Mouse (Mus musculus) kidney, postnatal 36 days (tissue): Measurements from ENCODE around the gene Setd1b.

Experiments used
- DNase-seq, 2 experiments: peaks; one replicate each; pipeline ENCODE4 v3.0.0; 2021 to 2022; ENCODE audit warnings: mixed read lengths in 2 of 2

The Setd1b gene

GRCm38 (mm10) chr5:123128426-123129169 lies 13.4 kb upstream of the Setd1b start:
- no peak for DNase-seq

GRCm38 (mm10) chr5:123129170-123129757 lies 12.7 kb upstream of the Setd1b start:
- no peak for DNase-seq

DNA sequence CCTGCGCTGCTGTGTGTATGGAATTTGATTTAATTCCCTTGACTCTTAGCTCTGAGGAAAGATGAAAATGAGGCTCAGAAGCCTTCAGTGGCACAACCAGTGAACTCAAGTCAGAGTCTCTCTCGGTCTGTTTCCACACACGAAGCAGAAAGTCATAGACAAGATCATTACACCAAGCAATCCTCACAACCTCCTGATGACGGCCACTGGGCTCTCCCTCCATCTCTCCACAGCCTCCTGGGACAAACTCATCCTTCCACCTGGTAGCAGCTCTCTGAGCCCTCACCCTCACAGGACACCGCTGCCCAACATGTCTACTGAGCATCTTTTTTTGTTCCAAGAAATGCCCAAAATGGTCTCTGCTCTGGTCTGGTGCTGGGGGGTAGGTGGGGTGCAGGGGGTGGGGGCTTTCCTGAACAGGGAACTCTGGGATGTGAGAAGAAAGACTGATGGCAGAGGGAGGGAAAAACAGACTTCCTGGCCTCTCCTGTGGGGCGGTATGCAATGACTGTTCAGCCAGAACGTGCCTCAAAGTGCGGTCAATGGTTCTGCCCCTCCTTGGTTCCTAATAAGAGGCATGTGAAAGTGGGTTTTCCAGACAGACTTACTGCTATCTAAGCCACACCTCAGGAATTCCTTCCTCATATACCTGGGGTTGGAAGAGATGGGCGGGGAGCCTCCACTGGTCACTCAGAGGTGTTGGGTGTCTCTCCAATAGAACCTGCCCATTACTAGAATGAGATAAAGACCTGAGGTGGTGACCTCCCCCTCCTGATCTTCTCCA lies 11.8 kb upstream of the Setd1b start:
- DNase-seq, result no peak

DNA sequence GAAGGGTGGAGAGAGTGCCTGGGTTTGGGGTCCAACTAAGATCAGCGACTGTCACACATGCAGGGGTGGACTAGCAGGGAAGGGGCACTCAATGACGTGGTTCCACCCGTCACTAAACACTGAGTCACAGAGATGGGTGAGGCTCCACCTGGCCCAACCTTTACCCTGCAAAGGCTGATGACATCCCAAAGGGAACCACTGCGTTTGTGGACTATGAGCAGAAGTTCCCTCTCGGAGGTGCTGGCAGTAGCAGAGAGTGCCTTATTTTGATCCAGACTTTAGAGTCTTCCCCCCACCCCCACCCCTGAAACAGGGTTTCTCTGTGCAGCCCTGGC lies 11.2 kb upstream of the Setd1b start:
- DNase-seq, result no peak

DNA sequence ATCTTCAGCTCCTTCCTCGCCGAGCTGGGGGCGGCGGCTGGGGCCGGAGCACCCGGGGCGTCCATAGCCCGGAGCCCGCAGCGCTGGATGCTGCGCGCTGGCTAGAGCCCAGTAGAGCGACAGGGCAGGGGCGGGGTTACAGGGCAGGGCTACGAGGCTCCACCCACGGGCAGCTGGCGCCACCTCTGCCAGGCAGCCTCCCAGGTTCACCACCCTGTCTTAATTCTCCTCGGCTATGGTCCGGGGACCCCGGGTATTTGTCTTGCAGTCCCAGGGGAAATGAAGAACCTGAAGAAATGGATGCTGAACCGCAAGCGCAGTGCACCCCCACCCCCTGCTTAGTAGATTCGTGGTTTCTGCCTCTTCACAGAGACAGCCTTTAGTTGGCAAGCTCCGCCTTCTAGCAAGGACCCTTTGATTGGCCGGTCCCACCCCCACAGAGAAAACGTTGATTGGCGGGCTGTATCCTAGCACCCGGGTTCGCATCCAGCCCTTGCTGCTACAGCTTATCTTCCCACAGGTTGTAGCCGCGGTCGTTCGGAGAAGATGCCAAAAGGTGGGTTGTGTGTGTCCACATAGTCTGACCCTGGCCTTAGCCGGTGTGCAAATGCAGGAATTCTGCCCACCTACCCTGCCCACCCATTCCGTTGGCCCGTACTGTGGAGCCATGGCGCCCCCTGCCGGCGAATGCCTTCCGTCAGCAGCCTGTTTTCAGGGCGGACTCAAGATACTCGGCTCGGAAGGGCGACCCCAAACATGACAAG lies 9.5 kb upstream of the Setd1b start, which contains the start of gene Rhof:
Rhof (minus strand) TSS at position 385 of the 764 bp plus-strand sequence.
- DNase-seq, result peak; percentile 79 to 94

GRCm38 (mm10) chr5:123133083-123133783 lies 8.8 kb upstream of the Setd1b start:
- peak; percentile 81 to 88 for DNase-seq

GRCm38 (mm10) chr5:123133784-123134143 lies 8.2 kb upstream of the Setd1b start:
- no peak for DNase-seq

- DNase-seq, result peak; percentile 78 to 79
Observed at GRCm38 (mm10) chr5:123134186-123134874, 7.7 kb upstream of the Setd1b start.

GRCm38 (mm10) chr5:123134875-123135382 lies 7.1 kb upstream of the Setd1b start:
- no peak for DNase-seq

GRCm38 (mm10) chr5:123135471-123136360 lies 6.3 kb upstream of the Setd1b start:
- peak; percentile 96 to 97 for DNase-seq

DNA sequence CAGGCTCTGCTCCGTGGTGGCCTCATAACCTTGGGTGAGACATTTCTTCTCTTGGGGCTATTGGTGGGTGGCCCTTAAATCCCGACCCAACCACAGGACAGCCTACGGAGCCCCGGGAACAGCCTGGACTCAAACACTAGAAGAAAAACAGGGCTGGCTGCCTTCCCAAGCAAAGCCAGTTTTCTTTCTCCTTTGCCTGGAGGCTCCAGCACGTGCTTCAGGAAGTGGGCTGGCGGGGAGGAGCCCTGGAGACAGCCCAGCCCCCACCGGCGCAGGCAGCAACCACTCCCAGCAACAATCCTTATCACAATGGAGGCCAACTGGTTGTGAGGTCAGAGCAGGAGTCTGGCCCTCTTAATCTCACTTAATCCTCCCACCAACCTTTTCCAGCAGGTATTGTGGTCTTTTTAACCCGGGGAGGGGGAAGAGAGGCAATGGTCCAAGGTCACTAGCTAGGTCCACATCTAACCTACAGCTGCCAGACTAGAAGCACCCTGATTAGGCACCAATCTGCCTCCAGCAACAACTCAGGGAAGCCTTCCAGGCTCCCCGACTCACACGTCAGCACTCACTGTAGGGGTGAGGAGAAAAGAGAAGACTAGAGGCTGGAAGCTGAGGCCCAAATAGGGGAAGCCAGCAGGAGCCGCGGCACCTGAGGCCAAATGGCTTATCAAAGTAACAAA lies 5.5 kb upstream of the Setd1b start:
- DNase-seq, result peak; percentile 97 to 98

DNA sequence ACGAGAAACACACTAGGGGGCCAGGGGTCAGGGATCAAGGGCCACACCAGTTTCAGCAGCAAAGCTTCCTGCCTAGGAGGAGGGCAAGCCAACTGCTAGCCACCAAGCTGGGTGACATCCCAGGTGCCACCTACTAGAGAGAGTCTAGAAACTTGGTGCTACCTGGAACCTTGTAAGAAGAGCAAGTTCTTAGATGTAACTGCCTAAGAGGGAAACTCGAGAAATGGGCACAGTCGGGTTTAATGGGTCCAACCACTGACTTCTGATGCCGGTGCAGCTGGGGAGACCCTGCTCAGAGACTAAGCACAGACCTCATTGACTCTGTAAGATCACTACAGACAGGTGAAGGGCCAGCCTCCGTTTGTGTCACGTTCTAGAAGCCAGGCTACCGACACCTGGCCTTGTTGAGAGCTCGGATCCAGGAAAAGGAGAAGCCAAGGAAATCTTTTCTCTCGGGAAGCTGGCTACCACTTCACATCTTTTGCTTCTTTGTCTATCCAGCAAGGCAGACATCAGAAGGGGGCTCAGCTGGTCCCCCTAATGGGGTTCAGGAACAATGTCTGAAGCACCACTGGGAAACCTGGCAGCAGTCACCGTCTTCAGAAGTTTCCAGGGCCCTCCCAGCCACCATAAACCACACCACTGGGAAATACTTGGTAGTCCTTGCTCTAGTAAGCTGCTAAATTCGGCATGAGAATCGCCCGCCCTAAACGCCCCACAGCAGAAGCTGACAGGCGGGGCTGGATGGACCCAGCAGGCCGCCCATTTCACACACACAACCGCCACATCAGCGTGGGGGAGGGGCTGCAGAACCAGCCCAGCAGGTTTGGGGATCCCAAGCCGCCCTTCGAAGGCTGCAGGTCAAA lies 4.7 kb upstream of the Setd1b start:
- DNase-seq, result peak; percentile 93 to 95

GRCm38 (mm10) chr5:123137910-123138229 lies 4.1 kb upstream of the Setd1b start:
- no peak for DNase-seq

GRCm38 (mm10) chr5:123138230-123138911 lies 3.6 kb upstream of the Setd1b start:
- peak; percentile 84 to 87 for DNase-seq

GRCm38 (mm10) chr5:123138953-123139721 lies 2.9 kb upstream of the Setd1b start:
- peak; percentile 90 to 91 for DNase-seq

DNA sequence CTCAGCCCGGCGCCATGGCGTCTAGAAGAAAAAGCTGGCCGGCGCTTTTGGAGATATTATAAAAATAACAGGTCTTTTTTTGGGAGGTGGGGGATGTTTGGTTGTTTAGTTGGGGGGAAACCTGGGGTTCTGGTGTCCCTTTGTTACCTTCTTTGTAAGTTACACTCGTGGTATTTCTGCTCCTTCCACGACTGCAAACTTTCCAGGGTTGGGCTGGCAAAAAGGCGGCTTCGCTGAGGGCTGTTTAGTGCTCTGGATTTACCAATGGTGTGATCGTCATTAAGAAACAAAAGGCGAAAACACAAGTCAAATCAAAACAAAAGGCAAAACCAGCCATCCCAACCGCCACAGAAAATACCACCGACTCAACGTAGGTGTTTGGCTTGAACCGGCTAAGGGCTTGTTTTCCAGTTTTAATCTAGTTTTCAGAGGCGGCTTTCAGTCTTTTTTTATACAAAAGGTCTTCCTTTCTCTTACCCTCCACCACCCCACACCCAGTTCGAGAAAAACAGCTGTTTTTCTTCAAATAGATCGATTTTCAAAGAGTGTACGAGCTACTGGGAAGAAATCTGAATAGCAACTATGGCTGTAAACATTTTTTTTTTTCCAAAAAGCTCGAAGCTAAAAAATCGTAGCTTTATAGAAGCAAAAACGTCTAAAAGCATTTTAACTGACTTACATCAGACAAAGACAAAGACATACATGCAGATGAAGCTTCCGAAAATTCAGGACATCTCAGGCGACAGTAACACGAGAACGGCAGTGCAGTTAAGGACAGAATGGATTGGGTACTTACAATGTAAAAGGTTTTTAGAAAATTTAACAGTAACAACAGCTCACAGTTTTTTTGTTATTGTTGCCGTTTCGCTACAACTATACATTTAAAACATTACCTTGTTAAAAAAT lies 2.0 kb upstream of the Setd1b start:
- DNase-seq, result peak in 1 of 2 experiments; percentile 42
